Mouse (Mus musculus) liver (tissue): ENCODE measurements at regions not wholly inside any gene's neighbourhood (a gene's known extent, or its start where the extent isn't known, plus 50 kb on each side); places are given as distances from the start of the nearest gene placed in this dataset.

Experiments
- DNase-seq: peaks from one replicate; pipeline ENCODE4 v3.0.0-alpha.2; 2020; ENCODE audit warnings: mixed read lengths

- DNase-seq = no peak
These were observed 662.9 kb upstream of the Kirrel3 start for GRCm38 (mm10) chr9:33822574-33823394.

DNA sequence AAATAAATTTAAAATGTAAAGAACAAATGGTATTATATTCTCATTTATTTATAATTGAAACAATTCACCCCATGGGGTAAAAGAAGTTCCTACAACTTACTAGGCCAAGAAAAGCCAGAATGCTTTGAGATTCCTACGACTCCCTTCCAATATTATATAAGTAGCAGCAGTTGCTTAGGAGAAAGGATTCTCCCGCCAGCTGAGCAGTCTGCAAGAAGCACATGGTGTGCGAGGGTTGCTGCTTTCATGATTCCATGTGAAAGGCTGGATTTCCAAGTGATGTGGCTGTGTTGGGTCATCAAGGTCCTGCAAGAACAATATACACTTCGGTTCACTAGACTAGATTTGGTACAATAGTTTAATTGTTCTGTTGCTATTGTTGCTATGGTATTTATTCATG, 659.6 kb upstream of the Kirrel3 start:
- no peak for DNase-seq

- DNase-seq = no peak
These were observed 658.3 kb upstream of the Kirrel3 start for GRCm38 (mm10) chr9:33827409-33827808.

GRCm38 (mm10) chr9:33837666-33838380, 647.9 kb upstream of the Kirrel3 start:
- no peak for DNase-seq

GRCm38 (mm10) chr9:33849623-33850022, 636.1 kb upstream of the Kirrel3 start:
- no peak for DNase-seq

DNA sequence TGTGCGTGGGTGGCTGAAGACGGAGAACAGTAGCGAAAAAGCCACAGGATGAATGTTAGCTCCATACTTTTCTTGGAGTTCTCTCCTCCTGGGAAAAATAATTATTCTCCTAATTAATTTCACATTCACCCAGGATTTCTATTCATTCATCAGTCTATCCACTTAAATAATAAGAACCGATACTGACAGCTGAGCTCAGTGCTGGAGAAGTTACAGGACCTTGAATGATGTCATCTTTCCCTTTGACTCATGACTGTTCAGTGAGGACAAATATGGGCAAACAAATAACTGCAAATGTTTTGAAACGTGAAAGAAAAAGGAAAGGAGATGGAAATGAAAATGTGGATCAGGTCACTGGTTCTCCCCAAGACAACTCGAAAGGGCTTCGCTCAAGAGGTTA, 635.7 kb upstream of the Kirrel3 start:
- no peak for DNase-seq

GRCm38 (mm10) chr9:33850993-33851392, 634.7 kb upstream of the Kirrel3 start:
- DNase-seq = no peak

DNA sequence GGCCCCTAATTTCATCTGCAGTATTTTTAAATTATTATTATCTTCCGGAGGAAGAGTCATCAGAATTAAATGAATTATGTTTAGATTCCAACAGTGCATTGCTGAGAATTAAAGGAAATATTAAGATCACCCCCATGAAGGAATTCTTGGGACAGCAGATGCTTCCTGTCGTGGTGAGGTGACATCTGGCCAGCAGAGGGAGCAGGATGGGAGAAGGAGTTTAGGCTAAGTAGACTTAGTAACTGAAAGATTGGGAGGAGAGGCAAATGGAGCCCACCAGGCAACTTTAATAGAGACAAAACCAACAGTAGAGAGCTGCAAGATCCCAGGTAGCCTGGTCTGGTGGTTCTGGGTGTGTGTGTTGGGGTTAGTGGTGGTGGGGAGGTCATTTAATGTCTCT, 629.5 kb upstream of the Kirrel3 start:
- DNase-seq = peak; percentile 5

GRCm38 (mm10) chr9:33858511-33858910, 627.2 kb upstream of the Kirrel3 start:
- DNase-seq = peak; percentile 3

GRCm38 (mm10) chr9:33868666-33869065, 617.0 kb upstream of the Kirrel3 start:
- no peak for DNase-seq

DNA sequence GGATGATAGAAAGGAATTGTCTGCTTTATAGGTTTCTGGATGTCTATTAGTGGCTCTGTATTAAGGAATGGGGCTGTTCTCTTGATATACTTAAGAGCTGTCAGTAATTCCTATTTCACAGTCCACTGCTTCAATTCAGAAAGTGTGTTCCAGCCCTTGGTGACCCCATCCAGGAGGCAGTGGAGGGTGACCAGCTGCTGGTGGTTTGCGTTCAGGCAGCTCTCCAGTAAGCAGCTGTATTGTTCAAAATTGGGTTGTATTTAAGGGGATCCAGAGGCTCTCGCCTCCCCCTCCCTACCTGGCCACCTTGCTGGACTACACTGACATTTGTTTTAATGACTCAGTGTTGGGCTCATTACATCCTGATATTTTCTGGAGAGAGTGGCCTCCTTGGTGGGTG, 598.4 kb upstream of the Kirrel3 start:
- no peak for DNase-seq

GRCm38 (mm10) chr9:33892001-33892400, 593.7 kb upstream of the Kirrel3 start:
- DNase-seq = no peak

GRCm38 (mm10) chr9:33901313-33902076, 584.2 kb upstream of the Kirrel3 start:
- no peak for DNase-seq

DNA sequence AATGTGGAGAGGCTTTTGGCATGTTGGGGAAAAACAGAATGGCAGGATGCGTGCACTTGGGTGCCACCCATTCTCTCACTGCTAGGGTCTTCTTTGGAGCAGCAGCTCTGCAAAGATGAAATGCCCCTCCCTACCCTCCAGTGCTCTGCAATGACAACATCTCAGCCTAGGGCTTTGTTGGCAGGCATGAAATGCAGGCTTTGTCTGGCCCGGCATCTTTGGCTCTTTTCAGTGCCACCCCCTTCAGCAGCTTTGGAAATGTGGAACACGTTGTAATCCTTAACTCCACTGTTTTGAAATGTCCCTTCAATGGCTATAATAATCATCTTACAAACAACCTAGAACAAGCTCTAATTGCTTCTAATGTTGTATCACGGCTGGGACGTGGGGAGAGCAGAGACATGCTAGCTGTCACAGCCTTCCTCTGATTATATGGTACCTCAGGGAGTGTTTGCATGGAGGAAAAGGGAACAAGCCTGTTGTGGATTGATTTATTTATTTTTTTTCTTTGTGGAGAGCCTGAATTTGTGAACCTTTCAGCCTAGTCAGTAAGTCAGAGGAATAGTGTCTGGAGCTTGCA, 581.6 kb upstream of the Kirrel3 start:
- no peak for DNase-seq

GRCm38 (mm10) chr9:33914919-33915318, 570.8 kb upstream of the Kirrel3 start:
- DNase-seq = no peak

- DNase-seq = no peak
These were observed 570.2 kb upstream of the Kirrel3 start for GRCm38 (mm10) chr9:33915349-33916056.

GRCm38 (mm10) chr9:33930286-33930685, 555.4 kb upstream of the Kirrel3 start:
- DNase-seq = no peak

DNA sequence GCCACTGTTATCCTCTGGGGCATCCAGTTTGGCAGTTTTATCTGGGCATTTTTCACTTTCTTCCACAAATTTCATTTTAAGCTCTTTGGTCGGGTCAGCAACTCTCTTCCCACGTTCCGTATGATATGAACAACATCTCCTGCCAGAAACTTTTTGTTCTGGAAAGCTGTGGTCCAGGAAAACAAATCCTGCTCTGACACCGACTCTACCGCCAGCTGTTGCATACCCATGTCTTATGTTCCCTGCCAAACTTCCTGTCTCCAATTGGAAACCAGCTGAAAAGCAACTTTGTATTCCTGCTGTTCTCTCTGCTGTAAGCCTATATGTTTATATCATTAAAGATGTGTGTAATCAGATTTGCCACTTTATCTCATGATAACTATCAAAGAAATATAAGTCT, 551.6 kb upstream of the Kirrel3 start:
- no peak for DNase-seq

- no peak for DNase-seq
These were observed 531.4 kb upstream of the Kirrel3 start for GRCm38 (mm10) chr9:33954319-33954718.
